In genomic region chr11:34705108-34705446, GRCm38 (mm10) we compare ENCODE assay signal across 26 mouse cellular contexts.
DNase-seq lines count a peak whose midpoint lies in the region; ATAC-seq lines count a peak whose summit lies in the region.
"Had no signal": no experiment of that assay in that cellular context is flagged by ENCODE, and none has a peak within 500 bp of the region (broad histone marks: within the 10 kb centered on the region; RNA-seq: fewer than 3 reads in every experiment).

No protein-coding gene starts in this region.

- ATAC-seq in embryonic facial prominence, embryonic 14.5 days (ENCODE audit: low read depth): no peak
- ATAC-seq in hindbrain, embryonic 16.5 days: peak; percentile 13; the same call in 1 of the 2 replicates
- ATAC-seq in monocyte, adult 5-6 weeks (replicated peaks; ENCODE audit: insufficient number of reproducible peaks, low FRiP score, low TSS enrichment, poor library complexity, severe bottlenecking): no peak
- ATAC-seq: activated CD4-positive, CD25-positive, alpha-beta regulatory T cell, adult 4 months; CD4-positive, CD25-positive, alpha-beta regulatory T cell, adult 4 months; inflammation-experienced regulatory T-cells, adult 6 months had no signal

- 71% methylated on average over 4 of the region's 4 CpGs for WGBS in embryonic facial prominence, embryonic 14.5 days
- WGBS in embryonic facial prominence, embryonic 10.5 days: 76% methylated on average over 4 of the region's 4 CpGs
- WGBS in hindbrain, embryonic 16.5 days: 62% methylated on average over 4 of the region's 4 CpGs
- 79% methylated on average over 4 of the region's 4 CpGs for WGBS in hindbrain, embryonic 10.5 days

- DNase-seq in embryonic facial prominence, embryonic 14.5 days (ENCODE audit: low spot score): peak; percentile 23
- no peak for DNase-seq in embryonic facial prominence, embryonic 10.5 days (ENCODE audit: low spot score)
- DNase-seq in hindbrain, embryonic 10.5 days (ENCODE audit: low spot score): no peak
- DNase-seq in 3T3-L1 (ENCODE audit: low read depth, low spot score): peak; percentile 8
- DNase-seq in Muller cell, postnatal 12 days (ENCODE audit: inconsistent ontology term): peak; percentile 6
- DNase-seq in right cerebral cortex, postnatal 4 days: no peak
- DNase-seq: adrenal gland, adult 2 months; adrenal gland, postnatal 36 days; cerebellum, adult 2 months; gastrocnemius, postnatal 25 days; heart, adult 2 months; kidney, adult 11 months; kidney, postnatal 14 days; lung, postnatal 14 days had no signal

- H3K9me3 ChIP-seq in embryonic facial prominence, embryonic 14.5 days (ENCODE audit: control insufficient read depth, low read length): no peaks in the 10 kb centered on the region
- no peaks in the 10 kb centered on the region for H3K9me3 ChIP-seq in embryonic facial prominence, embryonic 10.5 days
- no peaks in the 10 kb centered on the region for H3K9me3 ChIP-seq in hindbrain, embryonic 16.5 days (ENCODE audit: control insufficient read depth, low read length)
- H3K9me3 ChIP-seq in hindbrain, embryonic 10.5 days: no peaks in the 10 kb centered on the region
- H3K9me3 ChIP-seq: forebrain, embryonic 15.5 days; heart, embryonic 12.5 days; limb, embryonic 12.5 days; liver, embryonic 15.5 days; neural tube, embryonic 12.5 days; stomach, embryonic 15.5 days had no signal

- H3K27ac ChIP-seq in embryonic facial prominence, embryonic 14.5 days (replicated peaks; ENCODE audit: low read depth, low read length): no peak overlapping the region
- no peak overlapping the region for H3K27ac ChIP-seq in embryonic facial prominence, embryonic 10.5 days (replicated peaks)
- no peak overlapping the region for H3K27ac ChIP-seq in hindbrain, embryonic 16.5 days (ENCODE audit: low read depth, low read length)
- no peak overlapping the region for H3K27ac ChIP-seq in hindbrain, embryonic 10.5 days
- H3K27ac ChIP-seq: forebrain, embryonic 15.5 days; heart, adult 2 months; limb, embryonic 12.5 days; liver, embryonic 15.5 days; neural tube, embryonic 12.5 days; stomach, embryonic 15.5 days had no signal

- H3K4me3 ChIP-seq in embryonic facial prominence, embryonic 14.5 days (ENCODE audit: low read depth, low read length): no peak overlapping the region
- H3K4me3 ChIP-seq in embryonic facial prominence, embryonic 10.5 days: no peak overlapping the region
- H3K4me3 ChIP-seq in hindbrain, embryonic 16.5 days (ENCODE audit: low read length): no peak overlapping the region
- no peak overlapping the region for H3K4me3 ChIP-seq in hindbrain, embryonic 10.5 days
- H3K4me3 ChIP-seq: forebrain, embryonic 15.5 days; heart, adult 2 months; heart, embryonic 12.5 days; limb, embryonic 12.5 days; liver, embryonic 15.5 days; neural tube, embryonic 12.5 days; stomach, embryonic 15.5 days had no signal

- no peak overlapping the region for H3K4me2 ChIP-seq in embryonic facial prominence, embryonic 14.5 days (ENCODE audit: low read depth, low read length)
- H3K4me2 ChIP-seq in hindbrain, embryonic 16.5 days (ENCODE audit: low read length): no peak overlapping the region
- H3K4me2 ChIP-seq: forebrain, embryonic 15.5 days; heart, embryonic 12.5 days; limb, embryonic 12.5 days; liver, embryonic 15.5 days; lung, embryonic 14.5 days; neural tube, embryonic 12.5 days; stomach, embryonic 15.5 days had no signal

- no peaks in the 10 kb centered on the region for H3K36me3 ChIP-seq in embryonic facial prominence, embryonic 14.5 days (ENCODE audit: control insufficient read depth, insufficient read depth, low read length)
- no peaks in the 10 kb centered on the region for H3K36me3 ChIP-seq in embryonic facial prominence, embryonic 10.5 days (replicated peaks)
- no peaks in the 10 kb centered on the region for H3K36me3 ChIP-seq in hindbrain, embryonic 16.5 days (ENCODE audit: control insufficient read depth, insufficient read depth, low read length)
- no peaks in the 10 kb centered on the region for H3K36me3 ChIP-seq in hindbrain, embryonic 10.5 days
- H3K36me3 ChIP-seq: forebrain, embryonic 15.5 days; heart, embryonic 12.5 days; limb, embryonic 12.5 days; liver, embryonic 15.5 days; neural tube, embryonic 12.5 days; stomach, embryonic 15.5 days had no signal

- no peaks in the 10 kb centered on the region for H3K4me1 ChIP-seq in embryonic facial prominence, embryonic 14.5 days (ENCODE audit: control insufficient read depth, insufficient read depth, low read length)
- no peaks in the 10 kb centered on the region for H3K4me1 ChIP-seq in embryonic facial prominence, embryonic 10.5 days
- no peaks in the 10 kb centered on the region for H3K4me1 ChIP-seq in hindbrain, embryonic 16.5 days (ENCODE audit: control insufficient read depth, insufficient read depth, low read depth, low read length)
- peaks cover 6% of the 10 kb centered on the region for H3K4me1 ChIP-seq in hindbrain, embryonic 10.5 days (replicated peaks)
- H3K4me1 ChIP-seq: forebrain, embryonic 15.5 days; heart, embryonic 12.5 days; limb, embryonic 12.5 days; liver, embryonic 15.5 days; neural tube, embryonic 12.5 days; stomach, embryonic 15.5 days had no signal

- no peak overlapping the region for H3K9ac ChIP-seq in embryonic facial prominence, embryonic 14.5 days (ENCODE audit: low read depth, low read length)
- H3K9ac ChIP-seq in hindbrain, embryonic 16.5 days (ENCODE audit: low read depth, low read length): no peak overlapping the region
- H3K9ac ChIP-seq: forebrain, embryonic 15.5 days; heart, embryonic 12.5 days; limb, embryonic 12.5 days; liver, embryonic 15.5 days; lung, embryonic 14.5 days; neural tube, embryonic 12.5 days; stomach, embryonic 15.5 days had no signal

- H3K27me3 ChIP-seq in embryonic facial prominence, embryonic 14.5 days (replicated peaks; ENCODE audit: control insufficient read depth, insufficient read depth, low read length): no peaks in the 10 kb centered on the region
- no peaks in the 10 kb centered on the region for H3K27me3 ChIP-seq in embryonic facial prominence, embryonic 10.5 days (replicated peaks; ENCODE audit: low read depth, poor library complexity, severe bottlenecking)
- H3K27me3 ChIP-seq in hindbrain, embryonic 16.5 days (replicated peaks; ENCODE audit: control insufficient read depth, insufficient read depth, low read length): no peaks in the 10 kb centered on the region
- no peaks in the 10 kb centered on the region for H3K27me3 ChIP-seq in hindbrain, embryonic 10.5 days (ENCODE audit: insufficient read depth, poor library complexity, severe bottlenecking)
- H3K27me3 ChIP-seq: forebrain, embryonic 15.5 days; heart, embryonic 12.5 days; limb, embryonic 12.5 days; liver, embryonic 15.5 days; neural tube, embryonic 12.5 days; stomach, embryonic 15.5 days had no signal

Comparison
In these comparisons a context has a peak if more than half of its experiments do, and no peak if none do; other contexts are left out.
1. DNase-seq: peak in embryonic facial prominence, embryonic 14.5 days (single experiment), 3T3-L1 (single experiment) and Muller cell, postnatal 12 days (single experiment); none in embryonic facial prominence, embryonic 10.5 days (single experiment), hindbrain, embryonic 10.5 days (single experiment) and right cerebral cortex, postnatal 4 days (single experiment).